Mouse (Mus musculus) liver, embryonic 12.5 days (tissue): ENCODE measurements around the gene Rgs21. TPM values are rescaled to one million over a fixed set of nuclear protein-coding genes. Genes with fewer than 3 reads are reported as not detected.

Experiments
- ATAC-seq: fragments of 200-750 bp; cut with Nextera tagmentation; 2 replicates; pipeline ENCODE4 v1.8.0; 2017; ENCODE audit warnings: moderate number of reproducible peaks, mild to moderate bottlenecking, moderate library complexity
- H3K27ac ChIP-seq: fragments of 300-500 bp; sonication (generic); 2 replicates; pipeline ENCODE4 v1.5.1; 2016; ENCODE audit warnings: mild to moderate bottlenecking
- H3K27me3 ChIP-seq: fragments of 300-500 bp; sonication (generic); replicated peaks from 2 replicates; pipeline ENCODE4 v1.6.1; 2016; ENCODE audit warnings: mild to moderate bottlenecking, moderate library complexity
- H3K36me3 ChIP-seq: fragments of 300-500 bp; sonication (generic); 2 replicates; pipeline ENCODE4 v1.6.1; 2016; ENCODE audit warnings: mild to moderate bottlenecking, moderate library complexity
- H3K4me1 ChIP-seq: fragments of 300-500 bp; sonication (generic); 2 replicates; pipeline ENCODE4 v1.6.1; 2016
- H3K4me2 ChIP-seq: fragments of 300-500 bp; sonication (generic); 2 replicates; pipeline ENCODE4 v1.6.1; 2016; ENCODE audit warnings: mild to moderate bottlenecking, moderate library complexity
- H3K4me3 ChIP-seq: fragments of 300-500 bp; sonication (generic); 2 replicates; pipeline ENCODE4 v1.5.1; 2016; ENCODE audit warnings: mild to moderate bottlenecking, moderate library complexity
- H3K9ac ChIP-seq: fragments of 300-500 bp; sonication (generic); 2 replicates; pipeline ENCODE4 v1.6.1; 2016; ENCODE audit warnings: mild to moderate bottlenecking, moderate library complexity
- H3K9me3 ChIP-seq: fragments of 300-500 bp; sonication (generic); replicated peaks from 2 replicates; pipeline ENCODE4 v1.6.1; 2016; ENCODE audit warnings: mild to moderate bottlenecking, moderate library complexity
- WGBS: fragments of 180-500 bp; shearing (Covaris S2); methylation state at CpG from one replicate; pipeline ENCODE4 v1.1.7; 2016; ENCODE audit not compliant: insufficient replicate concordance; 5-methylcytosine and 5-hydroxymethylcytosine counted together
- polyA plus RNA-seq: library from polyadenylated mRNA; unstranded; fragments of >200 nt; fragmentation: Nextera tagmentation; extraction: Ambion mirVana; gene quantifications from 2 replicates; pipeline ENCODE4 v1.2.1, GENCODE M21; 2016

The Rgs21 gene
- polyA plus RNA-seq, 1 experiment from 2014 or later: not detected

DNA sequence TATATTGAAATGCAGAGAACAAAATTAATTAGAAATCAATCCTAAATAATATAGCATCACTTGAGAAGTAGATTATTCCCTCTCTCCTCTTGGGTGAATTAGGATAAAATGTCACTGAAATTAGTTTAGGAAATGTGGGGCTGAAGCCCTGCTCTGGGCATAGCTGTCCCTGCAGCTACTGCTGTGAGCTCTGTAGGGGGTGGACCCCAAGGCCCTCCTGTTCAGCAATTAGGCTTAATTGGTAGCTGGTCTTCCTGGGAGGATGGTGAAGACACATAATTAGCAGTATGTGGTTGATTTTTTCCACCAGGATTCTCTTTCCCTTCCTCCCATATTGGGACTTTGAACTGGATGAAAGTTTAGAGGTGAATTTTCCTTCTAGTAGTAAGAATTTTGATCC lies 68.7 kb downstream of the Rgs21 start:
- Histone ChIP-seq H3K4me3 (no peak overlapping the region), H3K9ac (no peak overlapping the region), H3K36me3 (no peaks in the 10 kb centered on the region), H3K4me1 (no peaks in the 10 kb centered on the region), H3K9me3 (no peaks in the 10 kb centered on the region), H3K27ac (no peak overlapping the region), H3K4me2 (no peak overlapping the region), H3K27me3 (no peaks in the 10 kb centered on the region)
- ATAC-seq: no peak

- H3K4me2 ChIP-seq: no peak overlapping the region
- no peaks in the 10 kb centered on the region for H3K36me3 ChIP-seq
- H3K27ac ChIP-seq: no peak overlapping the region
- H3K9me3 ChIP-seq: no peaks in the 10 kb centered on the region
- no peaks in the 10 kb centered on the region for H3K27me3 ChIP-seq
- WGBS: 42% methylated on average over 3 of the region's 3 CpGs
- H3K4me3 ChIP-seq: no peak overlapping the region
- no peak overlapping the region for H3K9ac ChIP-seq
- no peak for ATAC-seq
- no peaks in the 10 kb centered on the region for H3K4me1 ChIP-seq
Measured at GRCm38 (mm10) chr1:144498051-144498450, 69.4 kb downstream of the Rgs21 start.

- WGBS: 64% methylated on average over 1 of the region's 1 CpGs
Measured at GRCm38 (mm10) chr1:144493336-144493735, 74.1 kb downstream of the Rgs21 start.

DNA sequence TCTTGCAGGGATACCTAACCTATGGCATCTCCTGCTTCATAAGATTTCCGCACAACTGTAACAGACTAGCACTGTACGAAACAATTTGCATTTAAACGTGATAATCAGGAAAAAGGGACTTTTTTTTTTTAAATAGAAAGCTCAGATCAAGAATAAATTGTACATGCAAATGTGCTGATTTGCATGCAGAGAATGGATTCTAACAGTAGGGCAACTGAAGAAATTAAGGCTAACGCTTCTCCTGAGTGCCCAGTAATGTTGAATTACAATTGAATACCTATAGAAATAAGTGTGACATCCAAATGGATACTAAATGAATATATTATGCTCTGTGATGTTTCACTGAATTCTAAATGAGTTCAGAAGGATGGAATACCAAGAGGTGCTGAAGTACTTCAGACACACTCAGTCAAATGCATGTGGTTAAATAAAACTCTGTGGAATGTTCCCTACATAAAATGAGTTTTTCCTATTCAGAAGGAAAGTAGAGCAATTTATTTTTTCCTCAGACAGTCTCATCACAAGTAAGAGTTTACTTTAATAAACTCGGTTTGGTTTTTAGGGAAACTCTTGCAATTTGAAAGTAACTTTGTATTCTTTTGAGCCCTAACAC lies 79.1 kb downstream of the Rgs21 start:
- Histone ChIP-seq H3K9ac (no peak overlapping the region), H3K36me3 (no peaks in the 10 kb centered on the region), H3K9me3 (no peaks in the 10 kb centered on the region), H3K27me3 (no peaks in the 10 kb centered on the region), H3K4me1 (no peaks in the 10 kb centered on the region), H3K4me2 (no peak overlapping the region), H3K4me3 (no peak overlapping the region), H3K27ac (no peak overlapping the region)
- WGBS: 63% methylated on average over 5 of the region's 5 CpGs
- no peak for ATAC-seq

More at GRCm38 (mm10) chr1:144493336-144493735, 74.1 kb downstream of the Rgs21 start:
- ATAC-seq: no peak
- Histone ChIP-seq H3K9me3 (no peaks in the 10 kb centered on the region), H3K36me3 (no peaks in the 10 kb centered on the region), H3K27me3 (no peaks in the 10 kb centered on the region), H3K4me3 (no peak overlapping the region), H3K4me2 (no peak overlapping the region), H3K4me1 (no peaks in the 10 kb centered on the region), H3K9ac (no peak overlapping the region), H3K27ac (no peak overlapping the region)

Other genes with a start within 250 kb of the Rgs21 start
- 23.4 and 29.0 TPM in 2 replicates for gene Rgs18, start 207.8 kb upstream of the Rgs21 start, polyA plus RNA-seq